Comparison of ENCODE assay signal across 7 mouse cellular contexts in the genomic region with DNA sequence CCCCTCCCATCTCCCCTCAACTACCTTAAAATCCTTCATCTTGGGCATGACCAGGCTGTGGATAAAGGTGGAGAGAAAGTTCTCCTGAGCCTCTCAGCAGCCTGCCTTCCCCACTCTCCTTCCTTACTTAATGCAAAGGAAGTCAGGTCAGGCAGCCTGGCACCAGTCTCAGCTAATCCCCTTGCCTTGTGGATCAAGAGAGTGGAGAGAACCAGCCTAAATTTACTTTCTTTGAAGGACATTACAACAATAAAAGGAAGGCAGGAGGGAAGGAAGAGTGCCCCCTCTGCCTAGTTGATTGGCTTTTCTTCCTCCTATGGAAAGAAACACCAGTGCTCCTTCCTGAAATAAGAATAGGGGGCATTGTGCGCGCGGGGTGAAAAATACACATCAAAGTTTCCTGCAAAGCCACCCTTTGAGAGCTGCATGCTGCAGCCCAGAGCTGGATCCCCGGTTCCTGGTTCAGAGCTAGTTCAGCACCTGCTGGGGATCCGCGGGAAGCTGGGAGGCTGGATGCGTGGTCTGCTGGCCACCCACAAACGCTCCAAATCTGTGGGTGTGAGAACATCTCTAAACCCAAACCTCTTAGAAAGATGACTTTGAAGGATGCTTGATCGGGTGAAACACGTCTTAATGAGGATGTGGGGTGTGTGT. TPM values are rescaled to one million over a fixed set of nuclear protein-coding genes. Genes with fewer than 3 reads are reported as not detected.
A peak's percentile ranks its signal among the peaks of the same experiment; 100 is the strongest.
DNase-seq lines count a peak whose midpoint lies in the region; ATAC-seq and TF ChIP-seq lines count a peak whose summit lies in the region.

No protein-coding gene starts in this region.

- H3K4me1 ChIP-seq in heart, embryonic 14.5 days (ENCODE audit: control insufficient read depth in 2 of 2, insufficient read depth in 2 of 2, low read length in 2 of 2) = peaks cover 2 to 6% of the 10 kb centered on the region in 2 experiments; a peak in 2 of 4 replicates
- peaks cover 16% of the 10 kb centered on the region for H3K4me1 ChIP-seq in limb, embryonic 15.5 days
- H3K4me1 ChIP-seq in midbrain, postnatal 0 days (ENCODE audit: insufficient read depth, low read length) = peaks cover 6% of the 10 kb centered on the region; the same call in 1 of the 2 replicates

- H3K27ac ChIP-seq in heart, embryonic 14.5 days (replicated peaks in 1 of 2; ENCODE audit: control insufficient read depth in 1 of 2, insufficient read depth in 1 of 2, low read depth in 2 of 2, low read length in 2 of 2) = peak overlapping the region; percentile 43 to 47; a peak in 3 of 4 replicates
- H3K27ac ChIP-seq in limb, embryonic 15.5 days = peak overlapping the region; percentile 47; the same call in 1 of the 2 replicates
- no peak overlapping the region for H3K27ac ChIP-seq in midbrain, postnatal 0 days (ENCODE audit: low read depth, low read length)

- H3K9ac ChIP-seq in heart, embryonic 14.5 days (ENCODE audit: low read length) = peak overlapping the region; percentile 55
- no peak overlapping the region for H3K9ac ChIP-seq in limb, embryonic 15.5 days
- no peak overlapping the region for H3K9ac ChIP-seq in midbrain, postnatal 0 days (replicated peaks; ENCODE audit: low read length, poor library complexity, severe bottlenecking)

- TF ChIP-seq CTCF in midbrain, postnatal 0 days (IDR thresholded peaks at IDR 0.05) = no peak

- DNase-seq in ovary, postnatal 10 days (ENCODE audit: low spot score) = peak; percentile 3
- no peak for DNase-seq in ovary, adult 18-20 months (ENCODE audit: low spot score)
- peak; percentile 23 for DNase-seq in embryo, embryonic 9.5 days (ENCODE audit: extremely low spot score)
- DNase-seq in midbrain, postnatal 0 days (ENCODE audit: low spot score) = no peak
- no peak for DNase-seq in Muller cell, postnatal 12 days (ENCODE audit: inconsistent ontology term)

- no peak for ATAC-seq in heart, embryonic 14.5 days (ENCODE audit: insufficient number of reproducible peaks, insufficient read depth, low FRiP score, low read depth)
- ATAC-seq in limb, embryonic 15.5 days (ENCODE audit: insufficient number of reproducible peaks, low FRiP score, low TSS enrichment, low read depth) = no peak
- 0 out of 2 replicates have a peak, but pooled peaks have one; percentile 60 for ATAC-seq in midbrain, postnatal 0 days (ENCODE audit: low FRiP score)

- 3% methylated on average over 10 of the region's 10 CpGs for WGBS in heart, embryonic 14.5 days
- under 1% methylated on average over 10 of the region's 10 CpGs for WGBS in limb, embryonic 15.5 days
- WGBS in midbrain, postnatal 0 days = under 1% methylated on average over 10 of the region's 10 CpGs

- H3K4me3 ChIP-seq in heart, embryonic 14.5 days (ENCODE audit: control insufficient read depth in 1 of 2, insufficient read depth in 1 of 2, low read depth in 1 of 2, low read length in 2 of 2) = peak overlapping the region; percentile 45 to 50
- peak overlapping the region; percentile 45 for H3K4me3 ChIP-seq in limb, embryonic 15.5 days
- peak overlapping the region; percentile 39 for H3K4me3 ChIP-seq in midbrain, postnatal 0 days (ENCODE audit: low read depth, low read length)

- no peaks in the 10 kb centered on the region for H3K36me3 ChIP-seq in heart, embryonic 14.5 days (ENCODE audit: control insufficient read depth, insufficient read depth, low read length)
- H3K36me3 ChIP-seq in limb, embryonic 15.5 days = no peaks in the 10 kb centered on the region
- no peaks in the 10 kb centered on the region for H3K36me3 ChIP-seq in midbrain, postnatal 0 days (ENCODE audit: insufficient read depth, low read length)

- H3K4me2 ChIP-seq in heart, embryonic 14.5 days (ENCODE audit: low read length) = peak overlapping the region; percentile 81
- H3K4me2 ChIP-seq in limb, embryonic 15.5 days = peak overlapping the region; percentile 79
- peak overlapping the region; percentile 87 for H3K4me2 ChIP-seq in midbrain, postnatal 0 days (ENCODE audit: low read depth, low read length, poor library complexity, severe bottlenecking)

- H3K9me3 ChIP-seq in heart, embryonic 14.5 days (ENCODE audit: control insufficient read depth, low read length) = no peaks in the 10 kb centered on the region
- H3K9me3 ChIP-seq in limb, embryonic 15.5 days = no peaks in the 10 kb centered on the region
- H3K9me3 ChIP-seq in midbrain, postnatal 0 days (ENCODE audit: low read length) = no peaks in the 10 kb centered on the region

- H3K27me3 ChIP-seq in heart, embryonic 14.5 days (ENCODE audit: control insufficient read depth, insufficient read depth, low read length) = 0 out of 2 replicates have a peak, but pooled peaks cover 5% of the 10 kb centered on the region
- H3K27me3 ChIP-seq in limb, embryonic 15.5 days = no peaks in the 10 kb centered on the region
- H3K27me3 ChIP-seq in midbrain, postnatal 0 days (ENCODE audit: insufficient read depth, low read length) = peaks cover 33% of the 10 kb centered on the region

RNA-seq across cellular contexts. Expression of gene Itga2, which starts 0.8 kb away (rescaled TPM):
- polyA plus RNA-seq in heart, embryonic 14.5 days (2014; fragmentation: Nextera tagmentation; extraction: Ambion mirVana) = 2.0 and 2.6 TPM in 2 replicates
- polyA plus RNA-seq in limb, embryonic 15.5 days (2015; fragmentation: Nextera tagmentation; extraction: Ambion mirVana) = 3.7 and 6.5 TPM in 2 replicates
- total RNA-seq in midbrain, postnatal 0 days (2014; rRNA removed) = 0.80 and 1.1 TPM in 2 replicates
- polyA plus RNA-seq in midbrain, postnatal 0 days (2015; fragmentation: Nextera tagmentation; extraction: Ambion mirVana) = 0.31 and 0.39 TPM in 2 replicates

Comparison
In these comparisons a context has a peak if more than half of its experiments do, and no peak if none do; other contexts are left out.
1. DNase-seq: peak in ovary, postnatal 10 days (single experiment) and embryo, embryonic 9.5 days (single experiment); none in ovary, adult 18-20 months (single experiment), midbrain, postnatal 0 days (single experiment) and Muller cell, postnatal 12 days (single experiment).
2. Peak in every context shown above with its lines, with median percentiles within 50 percentile points of each other: H3K4me2 ChIP-seq and H3K4me3 ChIP-seq.